Mouse (Mus musculus) neural tube, embryonic 12.5 days (tissue): ENCODE data around the gene Wasl. TPM values are rescaled to one million over a fixed set of nuclear protein-coding genes. Genes with fewer than 3 reads are reported as not detected.

ENCODE experiments used
- ATAC-seq: fragments of 200-750 bp; cut with Nextera tagmentation; 2 replicates; pipeline ENCODE4 v1.8.0; 2017; ENCODE audit warnings: low read depth, mild to moderate bottlenecking, moderate TSS enrichment, moderate library complexity; ENCODE audit not compliant: low FRiP score
- H3K27ac ChIP-seq: fragments of 300-500 bp; sonication (generic); 2 replicates; pipeline ENCODE4 v1.5.1; 2016
- H3K27me3 ChIP-seq: fragments of 300-500 bp; sonication (generic); replicated peaks from 2 replicates; pipeline ENCODE4 v1.6.1; 2016; ENCODE audit warnings: mild to moderate bottlenecking
- H3K36me3 ChIP-seq: fragments of 300-500 bp; sonication (generic); 2 replicates; pipeline ENCODE4 v1.6.1; 2016; ENCODE audit warnings: mild to moderate bottlenecking
- H3K4me1 ChIP-seq: fragments of 300-500 bp; sonication (generic); 2 replicates; pipeline ENCODE4 v1.6.1; 2016
- H3K4me2 ChIP-seq: fragments of 300-500 bp; sonication (generic); replicated peaks from 2 replicates; pipeline ENCODE4 v1.6.1; 2016; ENCODE audit warnings: mild to moderate bottlenecking
- H3K4me3 ChIP-seq: fragments of 300-500 bp; sonication (generic); 2 replicates; pipeline ENCODE4 v1.5.1; 2016
- H3K9ac ChIP-seq: fragments of 300-500 bp; sonication (generic); 2 replicates; pipeline ENCODE4 v1.6.1; 2016; ENCODE audit warnings: mild to moderate bottlenecking
- H3K9me3 ChIP-seq: fragments of 300-500 bp; sonication (generic); 2 replicates; pipeline ENCODE4 v1.6.1; 2016; ENCODE audit warnings: mild to moderate bottlenecking
- WGBS: fragments of 180-500 bp; shearing (Covaris S2); methylation state at CpG from one replicate; pipeline ENCODE4 v1.1.7; 2016; 5-methylcytosine and 5-hydroxymethylcytosine counted together
- polyA plus RNA-seq: library from polyadenylated mRNA; unstranded; fragments of >200 nt; fragmentation: Nextera tagmentation; extraction: Ambion mirVana; gene quantifications from 2 replicates; pipeline ENCODE4 v1.2.1, GENCODE M21; 2016

The Wasl gene
- polyA plus RNA-seq, 1 experiment from 2014 or later: 57.5 TPM

DNA sequence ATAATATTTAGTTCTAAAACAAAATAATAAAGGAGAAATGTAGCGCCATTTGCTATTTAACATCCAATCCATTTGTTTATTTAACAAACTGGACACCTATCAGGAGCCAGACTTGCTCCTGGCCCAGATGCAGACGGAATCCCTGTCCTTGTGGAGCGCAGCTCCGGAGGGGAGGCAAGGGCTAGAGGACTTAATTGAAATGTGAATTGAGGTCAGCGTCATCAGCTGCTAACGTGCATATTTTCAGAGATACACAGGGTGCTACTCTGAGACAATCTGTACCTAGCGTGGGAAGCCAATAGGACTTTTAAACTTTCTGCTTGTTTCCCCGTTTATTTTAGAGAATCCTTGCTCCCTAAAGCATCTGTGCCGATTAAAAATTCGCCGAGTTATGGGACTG lies 94.5 kb downstream of the Wasl start:
- WGBS: 79% methylated on average over 11 of the region's 11 CpGs
- no peaks in the 10 kb centered on the region for H3K36me3 ChIP-seq
- ATAC-seq: no peak

GRCm38 (mm10) chr6:24569711-24570110 lies 95.1 kb downstream of the Wasl start:
- H3K9me3 ChIP-seq: no peaks in the 10 kb centered on the region
- 92% methylated on average over 1 of the region's 1 CpGs for WGBS
- H3K9ac ChIP-seq: no peak overlapping the region
- H3K4me3 ChIP-seq: no peak overlapping the region
- H3K27ac ChIP-seq: no peak overlapping the region
- H3K4me1 ChIP-seq: no peaks in the 10 kb centered on the region
- no peak overlapping the region for H3K4me2 ChIP-seq
- no peaks in the 10 kb centered on the region for H3K27me3 ChIP-seq
- H3K36me3 ChIP-seq: no peaks in the 10 kb centered on the region
- no peak for ATAC-seq

More for the DNA sequence above, 94.5 kb downstream of the Wasl start:
- no peak overlapping the region for H3K4me3 ChIP-seq
- H3K4me2 ChIP-seq: no peak overlapping the region
- H3K27ac ChIP-seq: no peak overlapping the region
- no peaks in the 10 kb centered on the region for H3K4me1 ChIP-seq
- no peak overlapping the region for H3K9ac ChIP-seq
- no peaks in the 10 kb centered on the region for H3K27me3 ChIP-seq
- H3K9me3 ChIP-seq: no peaks in the 10 kb centered on the region

- Histone ChIP-seq H3K4me3 (no peak overlapping the region), H3K9me3 (no peaks in the 10 kb centered on the region)
- 88% methylated on average over 5 of the region's 5 CpGs for WGBS
Measured at GRCm38 (mm10) chr6:24568963-24569362, 95.8 kb downstream of the Wasl start.

DNA sequence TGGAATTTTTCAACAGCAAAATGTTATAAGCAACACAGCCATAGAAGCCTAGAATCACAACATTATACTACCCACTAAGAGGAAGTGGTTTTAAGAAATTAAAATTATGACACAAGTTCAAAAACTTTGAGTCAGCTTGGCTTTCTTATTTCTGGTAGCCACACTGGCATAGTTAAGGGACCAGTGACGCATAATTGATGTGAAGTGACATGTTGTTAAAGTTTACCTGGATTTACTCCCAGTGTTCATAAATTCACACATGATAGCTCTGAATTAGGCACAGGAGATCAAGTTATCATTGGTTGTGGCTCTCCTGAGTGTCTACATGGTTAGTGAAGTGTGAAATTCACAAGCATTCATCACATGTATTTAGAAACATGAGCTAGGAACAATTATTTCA lies 99.9 kb downstream of the Wasl start:
- whole genome bisulfite sequencing: 90% methylated on average over 1 of the region's 1 CpGs
- H3K4me2 ChIP-seq: no peak overlapping the region
- no peak for ATAC-seq

More at GRCm38 (mm10) chr6:24568963-24569362, 95.8 kb downstream of the Wasl start:
- H3K27ac ChIP-seq: no peak overlapping the region
- no peak overlapping the region for H3K9ac ChIP-seq
- H3K4me1 ChIP-seq: no peaks in the 10 kb centered on the region
- H3K4me2 ChIP-seq: no peak overlapping the region
- no peak for ATAC-seq
- no peaks in the 10 kb centered on the region for H3K27me3 ChIP-seq
- H3K36me3 ChIP-seq: no peaks in the 10 kb centered on the region

DNA sequence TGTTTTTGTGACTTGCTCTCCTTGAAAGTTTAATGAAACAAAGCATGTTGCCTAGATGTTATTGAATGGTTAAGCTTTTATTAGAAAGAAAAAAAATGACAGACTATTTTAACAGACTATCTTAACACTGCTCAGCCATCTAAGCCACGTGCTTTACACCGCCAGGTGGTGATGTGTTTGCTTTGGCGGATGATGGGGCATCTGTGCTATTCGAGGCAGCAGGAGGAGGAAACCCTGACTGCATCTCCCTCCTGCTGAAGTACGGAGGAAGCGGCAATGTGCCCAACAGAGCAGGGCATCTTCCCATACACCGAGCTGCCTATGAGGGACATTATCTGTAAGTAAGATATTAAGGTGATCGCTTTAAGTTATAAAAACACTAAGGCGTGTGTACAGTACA lies 100.7 kb downstream of the Wasl start:
- H3K27ac ChIP-seq: no peak overlapping the region
- H3K27me3 ChIP-seq: no peaks in the 10 kb centered on the region
- WGBS: 78% methylated on average over 9 of the region's 9 CpGs
- H3K9me3 ChIP-seq: no peaks in the 10 kb centered on the region
- no peak overlapping the region for H3K4me3 ChIP-seq
- H3K4me1 ChIP-seq: no peaks in the 10 kb centered on the region
- no peak overlapping the region for H3K9ac ChIP-seq
- H3K36me3 ChIP-seq: no peaks in the 10 kb centered on the region
- H3K4me2 ChIP-seq: no peak overlapping the region
- ATAC-seq: no peak

More for the DNA sequence above, 99.9 kb downstream of the Wasl start:
- Histone ChIP-seq H3K27me3 (no peaks in the 10 kb centered on the region), H3K9me3 (no peaks in the 10 kb centered on the region), H3K27ac (no peak overlapping the region), H3K4me1 (no peaks in the 10 kb centered on the region), H3K36me3 (no peaks in the 10 kb centered on the region), H3K4me3 (no peak overlapping the region), H3K9ac (no peak overlapping the region)

Other genes with a start within 250 kb of the Wasl start
- 0.10 and 0.22 TPM in 2 replicates for gene Iqub, start 149.9 kb downstream of the Wasl start, polyA plus RNA-seq
- gene Ndufa5, start 137.0 kb downstream of the Wasl start, polyA plus RNA-seq: 334 and 347 TPM in 2 replicates
- gene Asb15, start 136.9 kb downstream of the Wasl start, polyA plus RNA-seq: not detected in 2 replicates
- gene Lmod2, start 67.2 kb downstream of the Wasl start, polyA plus RNA-seq: 0.19 TPM in 1 of 2 replicates, not detected in the other
- gene Hyal6, start 68.2 kb upstream of the Wasl start, polyA plus RNA-seq: not detected in 2 replicates
- not detected in 2 replicates for gene Hyal4, start 83.3 kb upstream of the Wasl start, polyA plus RNA-seq
- not detected in 2 replicates for gene Spam1, start 126.2 kb upstream of the Wasl start, polyA plus RNA-seq
- gene Hyal5, start 193.0 kb upstream of the Wasl start, polyA plus RNA-seq: not detected in 2 replicates